Mouse (Mus musculus) liver, embryonic 18 days (tissue): ENCODE results near the gene Arih2. TPM values are rescaled to one million over a fixed set of nuclear protein-coding genes. Genes with fewer than 3 reads are reported as not detected.

Experiments
- polyA plus RNA-seq: library from polyadenylated mRNA; depleted of rRNA; stranded (reverse); fragments of >200 nt; gene quantifications from 2 replicates; pipeline ENCODE4 v1.2.3, GENCODE M21; 2012; rRNA removed

The Arih2 gene
- 17.4 and 18.2 TPM in 2 replicates for polyA plus RNA-seq

GRCm38 (mm10) chr9:108648611-108649560 is at the start of gene Arih2:
TSS of gene Arih2 (minus strand) at chr9:108649386.

GRCm38 (mm10) chr9:108689106-108689505 is 39.9 kb upstream of the Arih2 start, which contains the start of gene Prkar2a:
TSS of gene Prkar2a (plus strand) at chr9:108689314.

GRCm38 (mm10) chr9:108661677-108662612 is 12.8 kb upstream of the Arih2 start, which contains the start of gene Slc25a20:
TSS of gene Slc25a20 (plus strand) at chr9:108662088.

GRCm38 (mm10) chr9:108596998-108597764 is 52.0 kb downstream of the Arih2 start, which contains the start of gene P4htm:
TSS of gene P4htm (minus strand) at chr9:108597667.

GRCm38 (mm10) chr9:108578545-108579343 is 70.4 kb downstream of the Arih2 start, which contains the start of gene Wdr6:
TSS of gene Wdr6 (minus strand) at chr9:108578739.

GRCm38 (mm10) chr9:108569381-108570206 is 79.6 kb downstream of the Arih2 start, which contains the start of gene Dalrd3:
TSS of gene Dalrd3 (plus strand) at chr9:108569886.

GRCm38 (mm10) chr9:108566815-108567776 is 82.1 kb downstream of the Arih2 start, which contains the start of gene Ndufaf3:
TSS of gene Ndufaf3 (minus strand) at chr9:108567434.

GRCm38 (mm10) chr9:108560227-108560841 is 88.9 kb downstream of the Arih2 start, which contains the start of gene Impdh2:
TSS of gene Impdh2 (plus strand) at chr9:108560286.

Other genes with a start within 250 kb of the Arih2 start
- 0.06 and 0.08 TPM in 2 replicates for gene Ccdc36, start 220.9 kb downstream of the Arih2 start, polyA plus RNA-seq
- not detected in 2 replicates for gene BC048562, start 212.9 kb downstream of the Arih2 start, polyA plus RNA-seq
- 9.5 TPM in 2 replicates for gene Ccdc71, start 188.9 kb downstream of the Arih2 start, polyA plus RNA-seq
- 18.4 and 25.3 TPM in 2 replicates for gene Klhdc8b, start 187.8 kb downstream of the Arih2 start, polyA plus RNA-seq
- 9.6 and 10.7 TPM in 2 replicates for gene Lamb2, start 169.7 kb downstream of the Arih2 start, polyA plus RNA-seq
- gene Usp19, start 158.8 kb downstream of the Arih2 start, polyA plus RNA-seq: 32.7 and 42.1 TPM in 2 replicates
- gene Qars, start 141.7 kb downstream of the Arih2 start, polyA plus RNA-seq: 68.5 and 88.3 TPM in 2 replicates
- 32.6 and 35.7 TPM in 2 replicates for gene Qrich1, start 132.6 kb downstream of the Arih2 start, polyA plus RNA-seq
- 65.6 and 75.3 TPM in 2 replicates for gene Impdh2, start 89.1 kb downstream of the Arih2 start, polyA plus RNA-seq
- 9.6 and 9.7 TPM in 2 replicates for gene Ndufaf3, start 82.0 kb downstream of the Arih2 start, polyA plus RNA-seq
- 39.3 and 41.8 TPM in 2 replicates for gene Dalrd3, start 79.5 kb downstream of the Arih2 start, polyA plus RNA-seq
- gene Wdr6, start 70.6 kb downstream of the Arih2 start, polyA plus RNA-seq: 6.5 and 7.2 TPM in 2 replicates
- gene P4htm, start 51.7 kb downstream of the Arih2 start, polyA plus RNA-seq: 0.40 and 0.41 TPM in 2 replicates
- gene Slc25a20, start 12.7 kb upstream of the Arih2 start, polyA plus RNA-seq: 25.2 and 27.9 TPM in 2 replicates
- gene Prkar2a, start 39.9 kb upstream of the Arih2 start, polyA plus RNA-seq: 8.4 and 9.1 TPM in 2 replicates
- 51.0 and 53.0 TPM in 2 replicates for gene Ip6k2, start 134.4 kb upstream of the Arih2 start, polyA plus RNA-seq
- 3.3 and 3.4 TPM in 2 replicates for gene Nckipsd, start 159.0 kb upstream of the Arih2 start, polyA plus RNA-seq
- 0.41 and 0.63 TPM in 2 replicates for gene Celsr3, start 176.9 kb upstream of the Arih2 start, polyA plus RNA-seq
- 2.7 and 2.8 TPM in 2 replicates for gene Slc26a6, start 203.9 kb upstream of the Arih2 start, polyA plus RNA-seq